Mouse (Mus musculus) lung, postnatal 0 days (tissue): ENCODE data around the gene Ankrd44.

Experiments
- CTCF ChIP-seq: IDR thresholded peaks from 2 replicates; pipeline ENCODE4 v1.5.1; 2016; ENCODE audit warnings: antibody characterized with exemption, mild to moderate bottlenecking
- EP300 ChIP-seq: IDR thresholded peaks from 2 replicates; pipeline ENCODE4 v1.6.1; 2016; ENCODE audit warnings: antibody characterized with exemption, mild to moderate bottlenecking, control low read depth

- TF ChIP-seq CTCF (no peak), EP300 (no peak)
These were observed 4.1 kb downstream of the Ankrd44 start for GRCm38 (mm10) chr1:54922025-54922574.
